Mouse (Mus musculus): ENCODE measurements around the gene Anapc2.
A peak's percentile ranks its signal among the peaks of the same experiment; 100 is the strongest.

Gene Anapc2

DNA sequence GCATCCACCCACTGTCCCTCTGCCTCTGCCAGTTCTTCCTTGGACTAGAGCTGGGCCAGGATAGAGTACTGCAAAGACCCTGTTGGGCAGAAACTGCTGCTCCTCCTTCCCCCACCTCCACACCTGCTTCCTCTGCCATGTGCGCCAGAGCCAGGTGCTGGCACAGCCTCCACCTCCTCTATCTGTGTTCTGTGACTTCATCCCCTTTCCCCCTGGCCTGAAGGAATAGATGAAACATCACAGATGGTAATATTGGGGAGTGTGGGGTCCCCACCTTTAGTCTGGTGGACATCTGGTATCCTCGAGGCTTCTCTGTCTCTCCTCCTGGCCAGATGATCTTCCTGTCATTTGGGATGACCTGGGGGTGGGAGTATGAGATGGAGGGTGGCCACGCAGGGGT lies 31.2 kb downstream of the Anapc2 start:
- no peak for DNase-seq (ENCODE audit: low read depth in 2 of 2, low spot score in 2 of 2)

GRCm38 (mm10) chr2:25303931-25304656 lies 31.8 kb downstream of the Anapc2 start:
- no peak for DNase-seq (ENCODE audit: low read depth in 2 of 2, low spot score in 2 of 2)

- DNase-seq (ENCODE audit: low read depth in 2 of 2, low spot score in 2 of 2): no peak
Measured at GRCm38 (mm10) chr2:25304657-25305541, 32.6 kb downstream of the Anapc2 start.

DNA sequence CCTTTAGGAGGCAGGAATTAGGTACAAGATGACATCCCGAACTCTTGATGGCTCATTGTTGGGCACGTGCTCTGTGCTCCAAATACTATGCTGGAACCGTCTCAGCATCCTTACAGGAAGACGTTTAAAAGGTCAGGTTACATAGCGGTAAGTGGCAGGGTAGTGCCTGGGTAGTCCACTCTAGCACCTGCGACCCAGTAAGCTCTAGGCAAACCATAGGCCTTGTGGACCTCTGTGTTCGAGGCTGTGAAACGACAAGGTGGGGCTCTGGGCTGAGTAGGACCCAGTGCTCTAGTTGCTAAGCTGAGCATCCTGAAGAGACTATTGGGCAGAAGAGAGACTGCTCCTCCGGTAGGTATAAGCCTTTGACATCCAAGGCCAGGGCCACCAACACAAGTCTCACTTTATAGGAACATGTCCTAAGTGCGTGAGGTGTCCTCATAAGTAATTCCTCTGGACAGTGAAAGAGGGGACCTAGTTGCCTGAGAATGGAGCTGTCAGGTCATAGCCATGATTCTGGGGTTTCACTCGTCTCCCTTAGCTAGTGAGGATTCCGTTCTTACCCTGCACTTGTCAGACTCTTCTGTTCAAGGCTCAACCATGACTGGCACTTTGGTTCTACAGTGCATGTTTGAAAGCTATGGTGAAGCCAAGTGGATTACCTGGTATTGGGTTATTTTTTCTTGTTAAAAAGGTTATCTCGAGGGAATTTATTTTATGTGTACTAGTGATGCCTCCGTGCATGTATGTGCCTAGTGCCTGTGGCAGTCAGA lies 33.5 kb downstream of the Anapc2 start:
- DNase-seq (ENCODE audit: low read depth in 2 of 2, low spot score in 2 of 2): no peak

- DNase-seq (ENCODE audit: low read depth in 2 of 2, low spot score in 2 of 2): no peak
Measured at GRCm38 (mm10) chr2:25310180-25310579, 37.9 kb downstream of the Anapc2 start.

- DNase-seq (ENCODE audit: low read depth in 2 of 2, low spot score in 2 of 2): no peak
Measured at GRCm38 (mm10) chr2:25310969-25311368, 38.7 kb downstream of the Anapc2 start.

DNA sequence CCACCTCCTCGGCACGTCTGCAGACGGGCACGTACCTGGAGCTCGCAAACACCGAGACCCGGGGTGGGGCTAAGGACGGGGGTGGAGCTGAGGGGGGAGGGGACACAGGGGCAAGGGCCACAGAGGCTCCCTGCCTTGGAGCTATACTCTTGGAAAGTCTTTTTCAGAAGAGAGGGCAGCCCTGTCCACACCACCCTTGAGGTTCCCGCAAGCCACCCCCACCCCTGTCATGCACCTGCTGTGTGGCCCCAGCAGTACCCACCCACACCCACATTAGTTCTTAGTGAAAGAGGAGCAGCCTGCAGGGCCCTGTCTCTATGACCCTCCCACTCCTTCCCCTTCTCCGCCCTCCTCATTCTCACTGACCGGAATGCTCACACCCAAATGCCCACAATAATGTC lies 39.2 kb downstream of the Anapc2 start:
- DNase-seq (ENCODE audit: low read depth in 2 of 2, low spot score in 2 of 2): no peak

- no peak for DNase-seq (ENCODE audit: low read depth in 2 of 2, low spot score in 2 of 2)
Measured at GRCm38 (mm10) chr2:25318119-25318966, 46.1 kb downstream of the Anapc2 start.

DNA sequence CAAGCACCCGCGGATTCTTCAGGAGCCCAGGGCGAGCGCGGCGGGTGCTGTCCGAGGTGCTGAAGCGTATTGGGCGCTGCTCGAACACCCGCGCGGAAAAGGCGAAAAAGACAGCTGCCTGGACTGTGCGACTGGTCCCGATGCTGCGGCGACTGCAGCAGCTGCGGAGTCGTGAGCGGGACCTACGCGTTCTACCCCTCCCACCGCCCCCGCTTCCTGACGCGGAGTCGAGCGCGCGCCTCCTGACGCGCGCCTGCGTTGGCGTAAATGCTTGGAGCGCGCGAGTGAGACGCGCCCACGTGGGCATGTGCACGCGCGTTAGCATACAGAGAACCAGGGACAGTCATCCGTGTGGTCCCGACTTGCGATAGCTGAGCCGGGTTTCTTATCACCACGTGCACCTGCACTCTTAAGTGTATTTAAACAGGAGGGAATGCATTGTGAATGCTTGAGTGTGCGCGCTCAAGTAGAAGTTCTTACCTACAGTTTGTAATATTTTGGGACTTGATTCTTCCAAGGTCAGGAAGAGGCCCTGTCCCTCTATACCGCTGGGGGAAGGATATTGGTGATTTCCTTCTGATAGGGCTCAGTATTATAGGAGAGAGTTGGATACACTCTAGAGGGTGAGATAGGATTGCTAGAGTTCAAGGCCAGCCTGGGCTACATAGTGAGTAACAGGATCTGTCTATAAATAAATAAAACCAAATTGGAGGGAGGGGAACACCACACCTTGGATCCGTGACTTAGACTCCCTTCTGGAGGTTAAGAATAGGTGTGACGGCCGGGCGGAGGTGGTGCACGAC lies 46.9 kb downstream of the Anapc2 start, which contains the start of gene Grin1:
Gene Grin1 (minus strand): TSS at position 217 of the 803 bp plus-strand sequence.
- DNase-seq (ENCODE audit: low read depth in 2 of 2, low spot score in 2 of 2): peak in 1 of 2 experiments; percentile 17

GRCm38 (mm10) chr2:25320084-25320483 lies 47.8 kb downstream of the Anapc2 start:
- no peak for DNase-seq (ENCODE audit: low read depth in 2 of 2, low spot score in 2 of 2)

DNA sequence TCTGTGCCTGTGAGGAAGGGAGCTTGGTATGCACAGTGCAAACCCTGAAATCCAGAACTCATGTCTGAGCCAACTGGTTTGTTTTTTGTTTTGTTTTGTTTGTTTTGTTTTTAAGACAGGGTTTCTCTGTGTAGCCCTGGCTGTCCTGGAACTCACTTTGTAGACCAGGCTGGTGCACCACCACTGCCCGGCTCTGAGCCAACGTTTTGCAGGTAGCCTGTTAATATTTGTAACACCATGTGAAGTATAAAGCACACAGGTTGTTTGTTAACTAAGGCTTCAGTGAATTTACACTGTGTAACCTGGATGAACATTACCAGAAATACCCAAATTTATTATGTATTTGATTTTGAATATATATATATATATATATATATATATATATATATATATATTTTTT lies 53.8 kb downstream of the Anapc2 start:
- DNase-seq (ENCODE audit: low read depth in 2 of 2, low spot score in 2 of 2): no peak

DNA sequence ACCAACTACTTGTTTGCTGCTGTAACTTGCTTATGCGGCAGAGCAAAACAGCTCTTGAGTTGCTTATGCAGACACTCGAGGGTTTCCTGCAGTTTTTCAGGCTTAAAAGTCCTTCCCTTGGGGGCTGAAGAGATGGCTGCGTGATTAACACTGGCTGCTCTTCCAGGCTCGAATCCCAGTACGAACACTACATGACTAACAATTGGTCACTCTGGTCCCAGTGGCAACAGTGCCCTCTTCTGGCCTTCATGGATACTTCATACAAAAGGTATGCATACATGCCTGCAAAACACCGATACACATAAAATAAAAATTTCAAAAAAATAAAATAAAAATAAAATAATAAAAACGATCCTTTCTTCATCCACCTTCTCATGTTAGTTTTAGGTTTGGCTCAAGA lies 56.2 kb downstream of the Anapc2 start:
- no peak for DNase-seq (ENCODE audit: low read depth in 2 of 2, low spot score in 2 of 2)

- no peak for DNase-seq (ENCODE audit: low read depth in 2 of 2, low spot score in 2 of 2)
Measured at GRCm38 (mm10) chr2:25331470-25331869, 59.2 kb downstream of the Anapc2 start.

- peak; percentile 99 for DNase-seq (ENCODE audit: low read depth in 2 of 2, low spot score in 2 of 2)
Measured at GRCm38 (mm10) chr2:25332286-25333160, 60.2 kb downstream of the Anapc2 start, which contains the start of gene Man1b1. Gene Man1b1, plus strand, starts transcription at chr2:25332338.

GRCm38 (mm10) chr2:25333569-25333968 lies 61.3 kb downstream of the Anapc2 start:
- no peak for DNase-seq (ENCODE audit: low read depth in 2 of 2, low spot score in 2 of 2)

Data from CD8-positive naive resting alpha-beta T cell, adult 2 months (primary cell).